Mouse (Mus musculus): ENCODE measurements around the gene Fras1.
A peak's percentile ranks its signal among the peaks of the same experiment; 100 is the strongest.

Gene Fras1

GRCm38 (mm10) chr5:96373567-96373985, at the start of gene Fras1:
Gene Fras1, plus strand, starts transcription at chr5:96373955.
- DNase-seq (ENCODE audit: extremely low spot score, low spot score), result peak; percentile 76

DNA sequence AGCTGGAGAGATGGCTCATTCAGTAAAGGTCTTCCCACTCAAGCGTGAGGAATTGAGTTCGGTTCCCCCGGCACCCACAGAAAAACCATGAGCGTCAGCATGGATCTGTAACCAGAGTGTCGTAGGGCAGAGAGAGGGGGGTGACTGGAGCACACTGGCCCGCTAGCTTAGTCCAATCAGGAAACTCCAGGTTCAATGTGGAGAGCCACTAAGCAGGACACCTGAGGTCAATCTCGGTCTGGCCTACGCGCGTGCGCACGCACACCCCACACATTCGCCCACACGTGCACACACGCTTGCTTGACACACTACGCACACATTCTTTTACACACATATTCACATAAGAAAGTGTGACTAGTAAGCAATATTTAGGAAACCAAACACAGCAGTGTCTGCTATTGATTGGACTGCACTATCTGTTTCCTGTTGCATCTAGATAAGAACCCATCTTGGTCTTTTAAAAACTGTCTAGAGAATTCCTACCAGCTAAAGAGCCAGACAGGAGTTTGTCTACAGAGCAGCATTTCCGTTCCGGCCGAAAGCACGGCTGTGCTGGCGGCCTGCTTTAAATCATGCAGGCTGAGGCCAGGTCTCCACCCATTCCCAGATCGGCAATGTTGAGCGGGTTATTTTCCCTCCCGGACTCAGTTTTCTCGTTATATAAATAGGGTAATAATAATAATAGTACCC, 42.6 kb upstream of the Fras1 start:
- DNase-seq (ENCODE audit: extremely low spot score, low spot score), result no peak

- DNase-seq (ENCODE audit: extremely low spot score, low spot score), result no peak
Measured at GRCm38 (mm10) chr5:96331738-96332070, 42.1 kb upstream of the Fras1 start.

DNA sequence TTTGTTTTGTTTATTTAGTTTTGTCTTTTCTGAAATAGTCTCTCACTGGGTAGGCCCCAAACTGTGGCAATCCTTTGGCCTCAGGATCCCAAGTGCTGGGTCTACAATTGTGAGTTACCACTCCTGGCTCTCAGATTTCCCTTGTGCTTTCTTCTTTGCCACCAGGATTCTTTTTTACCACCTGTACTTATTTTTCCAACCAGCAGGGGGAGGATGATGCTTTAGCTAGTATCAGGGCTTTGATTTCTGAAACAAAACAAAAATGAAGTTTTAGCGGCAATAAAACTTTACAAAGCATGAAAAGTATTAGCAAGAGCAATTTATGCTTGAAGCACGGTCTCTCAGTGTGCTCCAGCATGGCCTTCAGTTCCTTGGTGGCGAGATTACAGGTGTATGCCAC, 39.8 kb upstream of the Fras1 start:
- DNase-seq (ENCODE audit: extremely low spot score, low spot score), result no peak

DNA sequence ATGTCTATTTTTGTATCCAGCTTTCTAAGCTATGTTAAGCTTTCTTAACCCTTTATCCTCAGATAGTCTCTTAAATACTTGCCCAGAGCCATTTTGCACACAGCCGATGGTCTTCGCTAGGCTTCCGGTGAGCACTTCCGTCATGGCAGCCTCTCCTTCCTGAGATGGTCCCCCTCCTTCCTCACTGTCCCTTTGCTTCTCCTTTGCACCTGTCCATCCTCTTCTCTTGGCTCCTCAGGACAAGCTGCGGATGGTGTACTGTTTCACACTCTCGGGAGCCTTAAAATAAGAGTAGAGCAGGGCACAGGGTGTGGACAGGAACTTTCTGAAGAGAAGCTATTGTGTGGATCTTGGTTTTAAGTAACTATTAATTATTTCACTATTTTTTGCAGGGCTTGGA, 33.2 kb upstream of the Fras1 start:
- DNase-seq (ENCODE audit: extremely low spot score, low spot score), result no peak

GRCm38 (mm10) chr5:96344983-96345382, 28.8 kb upstream of the Fras1 start:
- DNase-seq (ENCODE audit: extremely low spot score, low spot score), result no peak

GRCm38 (mm10) chr5:96351963-96352362, 21.8 kb upstream of the Fras1 start:
- DNase-seq (ENCODE audit: extremely low spot score, low spot score), result no peak

DNA sequence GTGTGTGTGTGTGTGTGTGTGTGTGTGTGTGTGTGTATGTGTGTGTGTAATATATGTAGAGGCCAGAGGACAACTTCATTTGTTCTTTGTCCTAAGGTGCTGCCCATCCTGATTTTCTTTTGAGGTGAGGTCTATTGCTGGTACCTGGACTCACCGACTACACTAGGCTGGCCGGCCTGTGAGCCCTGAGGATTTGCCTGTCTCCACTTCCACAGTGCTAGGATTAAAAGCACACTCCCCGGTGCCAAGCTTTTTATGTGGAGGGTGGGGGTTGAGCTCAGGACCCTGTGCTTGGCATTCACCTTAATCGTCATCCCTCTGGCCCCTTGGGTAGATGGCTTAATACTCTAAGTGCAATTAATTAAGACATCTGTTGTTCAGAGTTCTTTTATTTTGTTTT, 9.8 kb upstream of the Fras1 start:
- no peak for DNase-seq (ENCODE audit: extremely low spot score, low spot score)

GRCm38 (mm10) chr5:96365590-96365989, 8.2 kb upstream of the Fras1 start:
- DNase-seq (ENCODE audit: extremely low spot score, low spot score), result no peak

- DNase-seq (ENCODE audit: extremely low spot score, low spot score), result no peak
Measured at GRCm38 (mm10) chr5:96367260-96367659, 6.5 kb upstream of the Fras1 start.

GRCm38 (mm10) chr5:96373106-96373505, 649 bp upstream of the Fras1 start:
- DNase-seq (ENCODE audit: extremely low spot score, low spot score), result no peak

- peak; percentile 85 for DNase-seq (ENCODE audit: extremely low spot score, low spot score)
Measured at GRCm38 (mm10) chr5:96373986-96374901, 489 bp downstream of the Fras1 start.

GRCm38 (mm10) chr5:96375391-96375831, 1.7 kb downstream of the Fras1 start:
- DNase-seq (ENCODE audit: extremely low spot score, low spot score), result peak; percentile 47

GRCm38 (mm10) chr5:96376216-96376615, 2.5 kb downstream of the Fras1 start:
- no peak for DNase-seq (ENCODE audit: extremely low spot score, low spot score)

GRCm38 (mm10) chr5:96386138-96386933, 12.6 kb downstream of the Fras1 start:
- no peak for DNase-seq (ENCODE audit: extremely low spot score, low spot score)

GRCm38 (mm10) chr5:96388306-96388705, 14.6 kb downstream of the Fras1 start:
- no peak for DNase-seq (ENCODE audit: extremely low spot score, low spot score)

DNA sequence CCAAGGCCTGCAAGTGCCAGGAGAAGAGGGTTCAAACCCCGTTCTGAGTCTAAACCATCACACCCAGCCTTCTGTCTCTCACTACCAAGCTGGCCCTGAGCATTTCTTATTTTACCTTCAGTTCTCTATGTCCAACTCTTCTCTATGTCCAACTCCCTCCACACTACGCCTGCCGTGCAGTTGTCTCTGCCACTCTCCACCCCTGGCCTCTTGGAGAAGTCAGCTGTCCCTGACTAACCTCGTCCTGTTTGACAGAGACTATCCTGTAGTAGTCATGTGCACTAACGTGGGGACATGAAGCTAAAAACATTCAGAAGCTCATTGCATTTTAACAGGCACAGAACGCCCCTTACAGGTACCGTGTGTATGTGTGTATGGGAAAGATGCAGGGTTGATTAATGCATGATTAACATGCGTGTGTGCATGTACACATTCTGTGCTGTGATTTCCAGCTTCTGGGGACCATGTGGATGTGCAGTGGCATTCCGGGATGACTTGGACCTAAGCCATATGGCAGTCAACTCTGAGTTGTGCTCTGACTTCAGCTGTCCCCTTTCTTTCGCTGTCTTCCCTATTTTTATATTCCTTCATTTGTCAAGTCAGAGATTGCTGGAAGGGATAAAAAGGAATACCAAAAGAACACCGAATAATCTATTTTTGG, 16.3 kb downstream of the Fras1 start:
- DNase-seq (ENCODE audit: extremely low spot score, low spot score), result no peak

DNA sequence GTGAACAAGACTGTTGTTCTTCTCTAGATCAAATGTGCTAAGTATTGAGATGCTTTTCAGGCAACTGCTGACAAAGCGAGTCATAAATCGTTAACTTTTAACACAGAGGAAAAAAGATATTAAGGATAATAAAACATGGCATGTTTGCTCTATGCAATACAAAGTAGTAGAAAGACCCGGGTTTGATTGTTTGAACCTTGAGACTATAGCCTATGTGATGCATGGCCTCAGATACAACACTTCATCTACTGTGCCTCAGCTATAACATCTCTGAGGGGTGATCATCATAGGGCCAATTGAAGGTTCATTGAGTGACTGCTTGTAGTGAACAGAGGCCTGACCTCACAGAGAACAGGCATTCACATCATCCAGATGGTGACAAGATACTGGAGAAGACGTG, 17.3 kb downstream of the Fras1 start:
- DNase-seq (ENCODE audit: extremely low spot score, low spot score), result no peak

DNA sequence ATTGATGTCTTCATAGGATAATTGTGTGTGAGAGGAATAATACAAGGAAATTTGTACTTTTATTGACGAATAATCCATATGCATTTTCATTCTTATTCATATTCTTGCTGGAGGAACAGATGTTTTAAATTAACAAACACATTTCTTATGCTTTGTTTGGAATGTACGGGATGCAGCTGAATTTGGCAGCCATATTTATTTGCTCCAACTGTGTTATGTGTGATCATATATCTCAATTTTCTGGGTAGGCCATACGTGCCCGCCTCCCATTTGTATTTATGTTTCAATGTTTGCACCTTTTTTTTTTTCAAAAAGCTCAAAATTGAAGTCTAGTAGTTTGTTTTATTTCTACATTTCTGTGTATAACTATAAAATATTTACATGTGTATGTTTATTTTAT, 21.2 kb downstream of the Fras1 start:
- DNase-seq (ENCODE audit: extremely low spot score, low spot score), result no peak

- no peak for DNase-seq (ENCODE audit: extremely low spot score, low spot score)
Measured at GRCm38 (mm10) chr5:96395786-96396650, 22.3 kb downstream of the Fras1 start.

All from neural tube, embryonic 10.5 days (tissue).